Mouse (Mus musculus) spleen, postnatal 36 days (tissue): ENCODE data around the gene Gm34653.
"Not testable (repeated sequence)": the region's sequence is repeated elsewhere in the genome, so short reads cannot be mapped to it uniquely, and the experiment has no call there.

Experiments
- DNase-seq, 2 experiments: peaks; one replicate each; pipeline ENCODE4 v3.0.0; 2022; ENCODE audit warnings: low spot score in 2 of 2, mixed read lengths in 1 of 2

Gene Gm34653

DNA sequence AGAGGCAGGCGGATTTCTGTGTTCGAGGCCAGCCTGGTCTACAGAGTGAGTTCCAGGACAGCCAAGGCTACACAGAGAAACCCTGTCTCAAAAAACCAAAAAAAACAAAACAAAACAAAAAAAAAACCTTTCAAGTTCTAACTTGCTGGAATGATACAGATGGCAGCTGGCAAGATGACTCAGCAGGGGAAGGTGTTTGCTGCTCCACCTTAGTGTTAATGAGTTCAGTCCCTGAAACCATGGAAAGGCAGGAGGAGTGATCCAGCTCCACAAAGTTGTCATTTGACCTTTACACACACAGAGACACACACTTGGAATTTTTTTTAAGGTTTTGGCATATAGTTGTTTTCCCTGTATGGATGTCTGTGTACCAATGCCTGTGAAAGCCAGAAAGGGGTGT lies 16.9 kb upstream of the Gm34653 start:
- DNase-seq: not testable (repeated sequence)

- no peak for DNase-seq
Observed at GRCm38 (mm10) chr2:34818492-34818891, 14.3 kb upstream of the Gm34653 start.

DNA sequence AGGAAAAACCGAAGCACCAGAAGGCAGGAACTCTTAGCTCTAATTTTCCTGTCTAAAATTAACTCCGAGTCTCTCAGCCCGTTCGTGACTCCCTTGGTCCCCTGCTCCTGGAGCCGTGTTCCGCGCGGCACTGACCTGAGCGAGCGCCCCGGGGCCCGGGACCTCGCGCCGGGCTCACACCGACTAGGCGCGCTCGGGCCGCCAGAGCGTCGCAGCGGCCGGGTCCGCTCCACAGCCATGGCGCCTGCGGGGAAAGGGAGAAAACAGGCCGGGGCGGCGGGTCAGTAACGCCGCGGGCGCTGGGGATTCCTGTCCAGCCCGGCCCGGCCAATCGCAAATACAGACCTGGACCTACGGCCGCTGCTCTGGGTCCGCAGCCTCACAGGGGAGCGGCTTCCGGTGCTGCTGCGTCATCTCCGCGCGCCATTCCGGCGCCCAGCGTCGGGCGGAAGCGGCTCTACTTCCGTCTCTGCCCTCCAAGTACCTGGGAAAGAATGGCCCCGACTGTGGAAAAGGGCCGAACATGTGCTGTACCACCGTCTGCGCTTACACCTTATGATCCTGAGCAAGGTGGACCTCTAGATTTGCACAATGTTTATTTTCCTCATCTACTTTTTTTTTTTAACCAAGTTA lies 6.9 kb upstream of the Gm34653 start, which contains the start of gene Fbxw2:
Fbxw2 (minus strand) TSS at position 485 of the 633 bp plus-strand sequence.
- DNase-seq: peak; percentile 89

DNA sequence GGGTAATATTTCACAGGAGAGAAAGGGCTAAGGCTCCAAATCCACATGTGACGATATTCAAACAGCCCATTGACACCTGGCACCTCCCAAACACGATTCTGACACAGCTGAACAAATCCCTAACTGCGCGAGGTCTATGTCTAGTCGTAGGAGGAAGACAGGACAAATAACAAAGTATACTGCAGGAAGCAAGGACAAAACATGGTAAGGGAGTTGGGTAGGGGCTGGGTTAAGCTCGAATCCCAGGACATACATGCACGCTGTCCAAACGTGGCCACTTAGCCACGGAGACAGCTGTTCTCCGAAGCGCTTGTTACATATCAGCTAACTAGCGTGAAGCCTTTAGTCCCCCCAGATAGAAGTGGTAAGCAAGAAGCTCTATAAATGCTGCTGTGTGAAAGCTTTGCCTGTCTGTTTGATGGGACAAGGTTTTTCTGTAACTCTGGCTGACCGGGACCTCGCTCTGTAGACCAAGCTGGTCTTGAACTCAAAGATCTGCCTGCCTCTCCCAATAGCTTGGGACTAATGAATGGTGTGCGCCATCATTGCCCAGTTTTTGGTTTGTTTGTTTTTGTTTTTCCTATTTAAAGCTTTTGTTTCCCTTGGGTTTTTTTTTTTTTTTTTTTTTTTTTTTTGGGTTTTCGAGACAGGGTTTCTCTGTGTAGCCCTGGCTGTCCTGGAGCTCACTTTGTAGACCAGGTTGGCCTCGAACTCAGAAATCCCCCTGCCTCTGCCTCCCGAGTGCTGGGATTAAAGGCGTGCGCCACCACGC lies 6.2 kb upstream of the Gm34653 start:
- no peak for DNase-seq

DNA sequence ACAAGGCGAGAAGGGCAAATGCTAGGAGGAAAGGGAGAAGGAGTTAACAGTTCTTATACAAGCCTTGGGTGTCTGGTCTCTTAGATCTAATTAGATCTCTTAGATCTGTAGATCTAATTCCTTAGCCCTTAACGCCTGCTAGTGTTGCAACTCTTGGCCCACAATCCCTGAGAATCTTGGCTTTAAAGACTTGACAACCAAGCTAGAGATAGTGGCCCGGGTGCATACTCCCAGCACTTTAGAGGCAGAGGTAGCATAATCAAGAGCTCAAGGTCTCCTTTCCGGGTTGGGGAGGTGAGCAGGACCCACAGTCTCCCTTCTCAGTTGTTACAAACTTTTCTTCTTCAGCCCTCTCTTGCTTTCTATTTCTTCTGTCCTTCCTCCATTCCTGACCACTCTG lies 5.2 kb upstream of the Gm34653 start:
- no peak for DNase-seq

- no peak for DNase-seq
Observed at GRCm38 (mm10) chr2:34828026-34828425, 4.8 kb upstream of the Gm34653 start.

DNA sequence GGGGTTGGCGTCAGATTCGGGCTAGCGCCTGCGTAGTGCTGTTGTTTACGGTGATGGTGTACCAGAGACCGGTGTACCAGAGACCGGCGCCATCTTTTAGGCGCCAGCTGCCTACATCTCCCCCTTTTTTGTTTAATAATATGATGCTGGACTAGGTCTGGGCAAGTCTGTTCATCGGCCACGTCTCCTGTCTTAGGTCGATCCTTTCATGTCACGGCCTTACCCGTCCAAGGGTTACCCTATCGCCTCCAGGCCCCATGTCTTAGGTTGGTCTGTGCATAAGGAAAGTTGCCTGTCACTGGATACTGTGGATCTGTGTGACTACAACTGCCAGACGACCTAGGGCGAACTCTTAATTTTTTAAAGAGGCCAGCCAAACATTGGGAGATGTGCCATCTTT lies 2.7 kb upstream of the Gm34653 start:
- not testable (repeated sequence) for DNase-seq

DNA sequence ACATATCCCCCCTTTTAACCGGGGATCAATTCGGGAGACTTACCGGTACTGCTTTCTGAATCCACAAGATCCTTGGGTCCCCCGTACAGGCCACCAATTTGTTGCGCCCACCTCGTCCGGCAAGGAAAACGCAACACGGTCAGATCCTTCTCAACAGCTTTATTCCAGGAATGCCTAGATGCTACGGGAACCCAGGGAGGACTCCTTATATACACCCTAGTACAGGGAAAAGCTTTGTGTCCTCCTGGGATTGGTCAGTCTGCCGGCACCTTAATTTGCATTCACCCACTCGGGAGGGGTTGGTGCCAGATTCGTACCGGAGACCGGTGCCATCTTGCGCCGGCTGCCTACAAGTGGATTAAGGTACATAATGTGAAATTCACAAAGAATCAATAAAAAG lies 817 bp downstream of the Gm34653 start:
- DNase-seq: no peak

DNA sequence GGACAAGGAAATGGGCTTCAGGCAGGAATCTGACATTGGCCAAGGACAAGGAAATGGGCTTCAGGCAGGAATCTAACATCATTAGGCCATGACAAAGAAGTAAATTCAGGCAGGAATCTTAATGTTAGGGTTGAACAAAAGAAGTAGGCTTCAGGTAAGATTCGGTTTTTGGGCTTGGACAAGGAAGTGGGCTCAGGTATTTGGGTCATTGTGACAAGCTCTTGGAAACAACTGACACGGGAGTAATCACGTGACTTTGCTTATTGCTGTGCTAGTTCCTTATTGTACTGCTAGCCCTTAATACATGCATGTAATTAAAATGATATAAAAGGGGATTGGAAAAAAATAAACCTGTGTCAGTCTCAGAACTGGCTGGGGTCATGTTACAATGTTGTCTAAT lies 2.9 kb downstream of the Gm34653 start:
- no peak for DNase-seq

DNA sequence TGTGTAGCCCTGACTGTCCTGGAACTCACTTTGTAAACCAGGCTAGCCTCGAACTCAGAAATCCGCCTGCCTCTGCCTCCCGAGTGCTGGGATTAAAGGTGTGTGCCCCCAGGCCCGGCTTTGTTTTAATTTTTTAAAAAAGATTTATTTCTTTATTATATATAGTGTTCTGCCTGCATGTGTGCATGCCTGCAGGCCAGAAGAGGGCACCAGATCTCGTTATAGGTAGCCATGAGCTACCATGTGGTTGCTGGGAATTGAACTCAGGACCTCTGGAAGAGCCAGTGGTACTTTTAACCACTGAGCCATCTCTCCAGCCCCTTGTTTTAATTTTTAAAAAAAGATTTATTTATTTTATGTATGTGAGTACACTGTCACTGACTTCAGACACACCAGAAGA lies 7.3 kb downstream of the Gm34653 start:
- not testable (repeated sequence) for DNase-seq

- DNase-seq: no peak
Observed at GRCm38 (mm10) chr2:34841706-34842105, 8.9 kb downstream of the Gm34653 start.

DNA sequence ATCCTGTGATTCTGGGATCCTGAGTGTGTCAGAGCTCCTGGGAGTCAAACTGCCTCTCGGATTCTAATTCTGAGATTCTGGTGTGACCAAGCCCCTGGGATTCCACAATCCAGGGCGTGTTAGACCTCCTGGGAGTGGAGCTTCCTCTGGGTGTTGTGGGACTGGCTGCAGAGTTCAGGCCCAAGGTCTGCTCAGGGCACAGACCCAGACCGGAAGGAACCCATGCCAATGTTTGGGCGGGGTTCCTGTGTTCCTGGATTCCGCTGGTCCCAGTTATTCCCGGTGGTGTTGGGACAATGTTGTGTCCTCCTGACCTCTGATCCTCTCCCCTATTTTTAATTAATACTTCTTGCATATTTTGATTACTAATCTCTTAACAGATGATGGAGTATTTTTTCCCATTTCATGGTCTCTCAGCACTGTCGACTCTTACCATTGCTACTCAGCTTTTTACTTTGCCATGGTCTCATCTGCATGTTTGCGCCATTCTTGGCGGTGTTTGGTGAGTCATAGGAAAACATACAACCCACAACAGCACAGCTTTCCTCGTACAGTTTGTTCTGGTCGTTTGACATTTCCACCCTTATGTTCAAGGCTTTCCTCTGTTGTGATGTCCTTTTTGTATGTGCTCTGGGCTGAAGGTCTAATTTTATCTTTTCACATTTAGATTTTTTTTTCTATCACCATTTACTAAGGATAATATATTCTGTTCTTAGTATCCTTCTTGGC lies 10.6 kb downstream of the Gm34653 start:
- no peak for DNase-seq

GRCm38 (mm10) chr2:34847702-34848101 lies 14.9 kb downstream of the Gm34653 start:
- no peak for DNase-seq

DNA sequence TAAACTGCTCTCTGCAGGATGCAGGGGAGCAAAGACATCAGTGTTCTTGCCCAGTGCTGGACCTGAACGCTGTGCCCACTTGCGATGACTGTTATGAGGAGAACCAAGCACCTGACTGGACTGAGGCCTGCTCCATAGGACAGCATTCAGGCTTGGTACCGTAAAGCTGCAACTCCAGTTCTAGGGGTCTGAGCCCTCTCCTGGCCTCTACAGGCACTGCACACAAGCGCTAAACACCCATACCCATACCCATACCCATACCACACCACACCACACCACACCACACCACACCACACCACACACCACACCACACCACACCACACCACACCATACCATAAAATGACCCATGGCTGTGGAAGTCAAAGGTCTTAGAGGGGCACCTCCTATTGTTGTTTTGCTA lies 22.5 kb downstream of the Gm34653 start:
- DNase-seq: no peak

DNA sequence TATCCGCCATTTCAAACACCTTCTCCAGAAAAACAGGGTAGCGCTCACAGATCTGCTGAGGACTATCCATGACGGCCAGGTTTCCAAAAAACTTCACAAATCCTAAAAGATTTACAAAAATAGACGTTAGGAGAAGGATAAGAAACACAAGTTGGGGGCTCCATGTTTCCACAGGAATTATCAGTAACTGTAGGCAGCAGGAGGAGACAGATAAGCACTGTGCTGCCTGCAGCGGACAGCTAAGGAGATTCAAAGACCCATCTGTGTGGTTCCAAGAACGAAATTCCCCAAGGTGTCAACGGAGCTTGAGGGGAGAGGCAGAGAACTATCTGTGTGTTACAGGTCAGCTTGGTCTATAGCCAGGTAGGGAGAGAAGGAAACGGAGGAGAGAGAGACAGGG lies 24.9 kb downstream of the Gm34653 start:
- no peak for DNase-seq

GRCm38 (mm10) chr2:34869680-34870079 lies 36.9 kb downstream of the Gm34653 start:
- peak; percentile 29 to 52 for DNase-seq

GRCm38 (mm10) chr2:34870520-34871474 lies 38.0 kb downstream of the Gm34653 start:
- peak; percentile 93 to 95 for DNase-seq

DNA sequence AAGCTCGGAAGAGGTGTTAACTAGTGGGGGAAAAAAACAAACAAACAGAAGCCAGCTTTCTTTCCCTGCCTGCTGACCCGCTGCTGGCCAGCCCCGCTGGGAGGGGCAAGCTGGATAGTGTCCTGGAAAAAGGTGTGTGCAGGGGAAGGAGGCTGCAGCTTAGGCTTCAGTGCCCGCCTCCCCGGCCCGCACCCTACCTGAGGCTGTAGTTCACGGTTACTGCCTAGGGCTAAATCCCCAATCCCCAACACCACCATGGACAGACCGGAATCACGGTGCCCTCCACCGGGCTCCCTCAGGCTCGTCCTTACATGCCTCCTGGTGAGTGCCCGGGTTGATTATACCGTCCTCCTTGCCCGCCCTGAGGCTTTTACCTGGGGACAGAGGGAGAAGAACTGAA lies 41.5 kb downstream of the Gm34653 start, which contains the start of gene Cutal:
Cutal (plus strand) TSS at position 126 of the 400 bp plus-strand sequence.
- DNase-seq: no peak

DNA sequence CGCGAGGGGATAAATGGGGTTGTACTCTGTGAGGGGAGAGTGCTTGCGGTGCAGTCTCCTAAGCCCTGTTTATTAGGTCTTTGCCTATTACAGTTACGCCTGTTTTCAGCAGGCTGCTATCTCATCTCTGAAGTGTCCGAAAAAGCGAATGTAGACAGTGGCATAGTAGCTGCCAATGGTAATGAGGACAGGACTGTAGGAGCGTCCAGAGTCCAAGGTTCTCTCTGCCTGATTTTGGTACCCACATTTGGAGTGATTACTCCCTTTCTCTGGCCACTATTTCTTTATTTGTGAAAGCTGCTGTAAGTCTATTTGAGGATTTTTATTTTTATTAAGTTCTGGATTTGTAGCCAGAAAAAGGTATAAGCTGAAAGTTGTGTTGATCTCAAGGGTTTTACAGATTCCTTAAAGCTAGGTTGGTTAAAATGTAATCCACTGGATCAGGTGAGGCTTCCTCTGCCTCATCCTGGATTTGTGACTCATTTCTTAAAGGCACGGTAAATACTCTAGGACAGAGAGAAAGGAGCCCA lies 42.1 kb downstream of the Gm34653 start, which contains the start of gene Psmd5:
Psmd5 (minus strand) TSS at position 153 of the 530 bp plus-strand sequence.
- no peak for DNase-seq

- DNase-seq: no peak
Observed at GRCm38 (mm10) chr2:34880054-34880453, 47.2 kb downstream of the Gm34653 start.

DNA sequence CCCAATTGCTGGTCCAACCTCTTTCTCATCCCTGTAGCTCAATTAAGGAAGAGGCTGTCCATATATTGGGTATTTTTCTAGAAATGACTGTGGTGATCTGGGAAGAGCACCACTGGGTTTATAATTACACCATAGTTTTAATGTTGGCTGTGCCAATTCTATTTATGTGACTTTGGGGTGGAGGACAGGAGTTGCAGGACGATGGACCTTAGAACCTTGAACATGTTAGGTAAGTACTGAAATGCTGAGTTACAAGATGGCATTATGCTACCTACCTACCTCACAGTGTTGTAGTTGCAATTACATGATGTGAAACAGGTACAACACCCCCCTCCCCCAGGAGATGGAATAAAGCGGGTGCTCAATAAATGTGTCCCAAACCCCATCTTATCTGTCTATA lies 50.0 kb downstream of the Gm34653 start:
- DNase-seq: no peak
